Mouse (Mus musculus): Measurements from ENCODE around the gene Tns2. TPM values are rescaled to one million over a fixed set of nuclear protein-coding genes. Genes with fewer than 3 reads are reported as not detected.
A peak's percentile ranks its signal among the peaks of the same experiment; 100 is the strongest.

Gene Tns2
- polyA plus RNA-seq, 1 experiment from 2014 or later: 30.1 TPM

DNA sequence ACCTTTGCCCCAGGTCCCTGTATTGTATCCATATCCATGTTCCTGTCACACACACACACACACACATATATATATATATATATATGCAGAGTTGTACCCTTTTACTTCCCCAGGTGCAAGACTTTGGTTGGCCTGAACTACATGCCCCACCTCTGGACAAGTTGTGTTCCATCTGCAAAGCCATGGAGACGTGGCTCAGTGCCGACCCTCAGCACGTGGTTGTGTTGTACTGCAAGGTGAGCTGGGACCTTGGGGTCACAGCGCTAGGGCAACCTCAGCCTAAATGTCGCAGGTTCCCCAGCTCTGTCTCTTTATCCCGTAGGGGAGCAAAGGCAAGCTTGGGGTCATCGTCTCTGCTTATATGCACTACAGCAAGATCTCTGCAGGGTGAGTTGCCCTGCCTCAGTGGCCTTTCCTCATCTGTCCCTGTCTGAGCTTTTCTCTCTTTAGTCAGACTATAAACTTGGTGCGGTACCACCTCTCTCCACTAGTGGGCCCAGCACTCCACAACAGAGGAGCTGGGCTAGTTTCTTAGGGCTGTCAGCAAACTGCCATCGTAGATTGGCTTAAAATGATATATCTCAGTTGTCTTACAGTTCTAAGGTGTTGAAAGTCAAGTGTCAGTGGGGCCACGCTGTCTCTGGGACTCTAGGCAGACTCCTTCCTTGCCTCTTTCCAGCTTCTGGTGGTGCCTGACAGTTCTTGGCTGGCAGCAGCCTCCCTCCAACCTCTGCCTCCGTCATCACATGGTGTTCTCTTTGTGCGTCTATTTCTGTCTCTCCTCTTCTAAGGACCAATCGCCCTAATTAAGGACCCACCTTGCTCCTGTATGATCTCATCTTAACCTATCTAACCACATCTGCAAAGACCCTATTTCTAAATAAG lies 7.7 kb downstream of the Tns2 start:
- Histone ChIP-seq H3K27me3 (ENCODE audit: control insufficient read depth, insufficient read depth, low read length) (no peaks in the 10 kb centered on the region), H3K4me3 (ENCODE audit: control insufficient read depth in 1 of 2, insufficient read depth in 1 of 2, low read depth in 1 of 2, low read length in 2 of 2) (no peak overlapping the region), H3K27ac (replicated peaks in 1 of 2; ENCODE audit: control insufficient read depth in 1 of 2, insufficient read depth in 1 of 2, low read depth in 2 of 2, low read length in 2 of 2) (peak overlapping the region; percentile 8 to 13; a peak in 1 of 4 replicates), H3K36me3 (ENCODE audit: control insufficient read depth, insufficient read depth, low read length) (peaks cover 76% of the 10 kb centered on the region), H3K9ac (ENCODE audit: low read length) (peak overlapping the region; percentile 34; the same call in 1 of the 2 replicates), H3K4me1 (ENCODE audit: control insufficient read depth in 2 of 2, insufficient read depth in 2 of 2, low read length in 2 of 2) (peaks cover 40 to 67% of the 10 kb centered on the region in 2 experiments), H3K4me2 (ENCODE audit: low read length) (peak overlapping the region; percentile 52; the same call in 1 of the 2 replicates), H3K9me3 (ENCODE audit: control insufficient read depth, low read length) (no peaks in the 10 kb centered on the region)
- WGBS: 30% methylated on average over 13 of the region's 13 CpGs
- ATAC-seq (ENCODE audit: insufficient number of reproducible peaks, insufficient read depth, low FRiP score, low read depth): no peak

- 0 out of 2 replicates have a peak, but pooled peaks have one; percentile 5 for ATAC-seq (ENCODE audit: insufficient number of reproducible peaks, insufficient read depth, low FRiP score, low read depth)
- H3K9ac ChIP-seq (ENCODE audit: low read length): no peak overlapping the region
- 52% methylated on average over 18 of the region's 18 CpGs for WGBS
- H3K4me1 ChIP-seq (ENCODE audit: control insufficient read depth in 2 of 2, insufficient read depth in 2 of 2, low read length in 2 of 2): peaks cover 30 to 58% of the 10 kb centered on the region in 2 experiments
- no peak overlapping the region for H3K4me3 ChIP-seq (ENCODE audit: control insufficient read depth in 1 of 2, insufficient read depth in 1 of 2, low read depth in 1 of 2, low read length in 2 of 2)
- 0 out of 4 replicates have a peak overlapping the region, but pooled peaks of 1 of the 2 experiments have one; percentile 8 for H3K27ac ChIP-seq (replicated peaks in 1 of 2; ENCODE audit: control insufficient read depth in 1 of 2, insufficient read depth in 1 of 2, low read depth in 2 of 2, low read length in 2 of 2)
- no peak overlapping the region for H3K4me2 ChIP-seq (ENCODE audit: low read length)
- peaks cover 85% of the 10 kb centered on the region for H3K36me3 ChIP-seq (ENCODE audit: control insufficient read depth, insufficient read depth, low read length)
- no peaks in the 10 kb centered on the region for H3K9me3 ChIP-seq (ENCODE audit: control insufficient read depth, low read length)
- no peaks in the 10 kb centered on the region for H3K27me3 ChIP-seq (ENCODE audit: control insufficient read depth, insufficient read depth, low read length)
Measured at GRCm38 (mm10) chr15:102108651-102109525, 8.7 kb downstream of the Tns2 start.

DNA sequence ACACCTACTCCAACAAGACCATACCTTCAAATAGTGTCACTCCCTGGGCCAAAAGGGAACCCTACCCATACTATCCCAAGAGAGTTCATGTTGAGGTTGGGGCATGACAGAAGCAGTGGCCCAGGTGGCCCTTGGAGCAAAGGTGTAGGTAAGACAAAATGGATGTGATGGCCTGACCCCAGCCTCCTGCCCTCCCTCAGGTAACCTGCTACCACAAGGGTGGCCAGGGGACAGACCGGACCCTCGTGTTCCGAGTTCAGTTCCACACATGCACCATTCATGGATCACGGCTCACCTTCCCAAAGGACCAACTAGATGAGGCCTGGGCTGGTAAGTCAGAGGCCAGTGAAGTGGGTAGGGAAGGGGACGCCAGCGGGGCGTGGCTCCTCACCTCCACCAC lies 10.1 kb downstream of the Tns2 start:
- Histone ChIP-seq H3K4me1 (ENCODE audit: control insufficient read depth in 2 of 2, insufficient read depth in 2 of 2, low read length in 2 of 2) (peaks cover 22 to 46% of the 10 kb centered on the region in 2 experiments; a peak in 3 of 4 replicates), H3K9ac (ENCODE audit: low read length) (no peak overlapping the region), H3K36me3 (ENCODE audit: control insufficient read depth, insufficient read depth, low read length) (peaks cover 96% of the 10 kb centered on the region), H3K9me3 (ENCODE audit: control insufficient read depth, low read length) (no peaks in the 10 kb centered on the region), H3K4me2 (ENCODE audit: low read length) (no peak overlapping the region), H3K27me3 (ENCODE audit: control insufficient read depth, insufficient read depth, low read length) (no peaks in the 10 kb centered on the region), H3K27ac (replicated peaks in 1 of 2; ENCODE audit: control insufficient read depth in 1 of 2, insufficient read depth in 1 of 2, low read depth in 2 of 2, low read length in 2 of 2) (no peak overlapping the region), H3K4me3 (ENCODE audit: control insufficient read depth in 1 of 2, insufficient read depth in 1 of 2, low read depth in 1 of 2, low read length in 2 of 2) (no peak overlapping the region)
- 94% methylated on average over 7 of the region's 7 CpGs for WGBS
- ATAC-seq (ENCODE audit: insufficient number of reproducible peaks, insufficient read depth, low FRiP score, low read depth): no peak

DNA sequence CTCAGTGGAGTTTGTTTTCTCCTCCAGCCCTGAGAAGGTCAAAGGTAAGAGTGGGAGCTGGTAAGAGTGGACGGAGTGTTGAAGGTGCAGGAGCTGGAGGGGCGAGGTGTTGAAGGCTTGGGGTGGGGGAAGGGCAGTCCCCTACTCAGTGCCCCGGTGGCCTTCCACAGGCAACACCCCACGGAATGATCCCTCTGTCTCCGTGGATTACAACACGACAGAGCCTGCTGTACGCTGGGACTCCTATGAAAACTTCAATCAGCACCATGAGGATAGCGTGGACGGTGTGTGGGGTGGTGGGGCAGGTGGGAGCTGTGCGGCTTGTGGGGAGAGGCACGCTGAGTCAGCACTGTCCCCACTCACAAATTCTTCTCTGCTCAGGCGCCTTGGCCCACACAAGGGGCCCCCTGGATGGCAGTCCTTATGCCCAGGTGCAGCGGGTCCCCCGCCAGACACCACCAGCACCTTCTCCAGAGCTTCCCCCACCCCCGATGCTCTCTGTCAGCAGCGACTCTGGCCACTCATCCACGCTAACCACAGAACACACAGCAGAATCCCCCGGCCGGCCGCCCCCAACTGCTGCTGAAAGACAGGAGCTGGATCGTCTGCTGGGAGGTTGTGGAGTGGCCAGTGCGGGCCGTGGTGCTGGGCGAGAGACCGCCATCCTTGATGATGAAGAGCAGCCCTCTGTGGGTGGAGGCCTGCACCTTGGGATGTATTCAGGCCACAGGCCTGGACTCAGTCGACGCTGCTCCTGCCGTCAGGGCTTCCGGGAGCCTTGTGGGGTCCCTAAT lies 10.7 kb downstream of the Tns2 start:
- H3K9me3 ChIP-seq (ENCODE audit: control insufficient read depth, low read length): no peaks in the 10 kb centered on the region
- H3K4me3 ChIP-seq (ENCODE audit: control insufficient read depth in 1 of 2, insufficient read depth in 1 of 2, low read depth in 1 of 2, low read length in 2 of 2): no peak overlapping the region
- no peak overlapping the region for H3K27ac ChIP-seq (replicated peaks in 1 of 2; ENCODE audit: control insufficient read depth in 1 of 2, insufficient read depth in 1 of 2, low read depth in 2 of 2, low read length in 2 of 2)
- H3K9ac ChIP-seq (ENCODE audit: low read length): no peak overlapping the region
- H3K36me3 ChIP-seq (ENCODE audit: control insufficient read depth, insufficient read depth, low read length): peaks cover 99% of the 10 kb centered on the region
- no peak overlapping the region for H3K4me2 ChIP-seq (ENCODE audit: low read length)
- ATAC-seq (ENCODE audit: insufficient number of reproducible peaks, insufficient read depth, low FRiP score, low read depth): no peak
- peaks cover 18 to 39% of the 10 kb centered on the region in 2 experiments; a peak in 3 of 4 replicates for H3K4me1 ChIP-seq (ENCODE audit: control insufficient read depth in 2 of 2, insufficient read depth in 2 of 2, low read length in 2 of 2)
- no peaks in the 10 kb centered on the region for H3K27me3 ChIP-seq (ENCODE audit: control insufficient read depth, insufficient read depth, low read length)
- 70% methylated on average over 29 of the region's 29 CpGs for WGBS

- no peak overlapping the region for H3K4me2 ChIP-seq (ENCODE audit: low read length)
- H3K4me3 ChIP-seq (ENCODE audit: control insufficient read depth in 1 of 2, insufficient read depth in 1 of 2, low read depth in 1 of 2, low read length in 2 of 2): no peak overlapping the region
- no peak for ATAC-seq (ENCODE audit: insufficient number of reproducible peaks, insufficient read depth, low FRiP score, low read depth)
- 83% methylated on average over 11 of the region's 11 CpGs for WGBS
- no peaks in the 10 kb centered on the region for H3K27me3 ChIP-seq (ENCODE audit: control insufficient read depth, insufficient read depth, low read length)
- no peak overlapping the region for H3K9ac ChIP-seq (ENCODE audit: low read length)
- no peaks in the 10 kb centered on the region for H3K9me3 ChIP-seq (ENCODE audit: control insufficient read depth, low read length)
- no peak overlapping the region for H3K27ac ChIP-seq (replicated peaks in 1 of 2; ENCODE audit: control insufficient read depth in 1 of 2, insufficient read depth in 1 of 2, low read depth in 2 of 2, low read length in 2 of 2)
- peaks cover 100% of the 10 kb centered on the region for H3K36me3 ChIP-seq (ENCODE audit: control insufficient read depth, insufficient read depth, low read length)
- H3K4me1 ChIP-seq (ENCODE audit: control insufficient read depth in 2 of 2, insufficient read depth in 2 of 2, low read length in 2 of 2): peaks cover 14 to 34% of the 10 kb centered on the region in 2 experiments; a peak in 3 of 4 replicates
Measured at GRCm38 (mm10) chr15:102111495-102111829, 11.2 kb downstream of the Tns2 start.

DNA sequence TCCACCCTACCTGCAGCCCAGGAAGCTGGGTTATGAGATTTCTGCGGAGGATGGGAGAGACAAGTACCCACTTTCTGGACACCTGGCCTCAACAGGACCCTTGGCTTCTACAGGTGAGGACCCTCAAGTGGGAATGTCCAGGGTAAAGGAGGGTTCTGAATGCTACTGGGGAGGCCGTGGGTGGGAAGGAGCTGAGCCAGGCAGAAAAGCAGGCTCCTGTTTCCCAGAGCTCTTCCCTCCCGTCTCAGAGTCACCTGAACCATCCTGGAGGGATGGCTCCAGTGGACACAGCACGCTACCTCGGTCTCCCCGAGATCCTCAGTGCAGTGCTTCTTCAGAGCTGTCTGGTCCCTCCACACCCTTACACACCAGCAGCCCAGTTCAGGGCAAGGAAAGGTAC lies 12.0 kb downstream of the Tns2 start:
- Histone ChIP-seq H3K9me3 (ENCODE audit: control insufficient read depth, low read length) (no peaks in the 10 kb centered on the region), H3K27ac (replicated peaks in 1 of 2; ENCODE audit: control insufficient read depth in 1 of 2, insufficient read depth in 1 of 2, low read depth in 2 of 2, low read length in 2 of 2) (no peak overlapping the region), H3K36me3 (ENCODE audit: control insufficient read depth, insufficient read depth, low read length) (peaks cover 100% of the 10 kb centered on the region), H3K27me3 (ENCODE audit: control insufficient read depth, insufficient read depth, low read length) (no peaks in the 10 kb centered on the region), H3K4me3 (ENCODE audit: control insufficient read depth in 1 of 2, insufficient read depth in 1 of 2, low read depth in 1 of 2, low read length in 2 of 2) (no peak overlapping the region), H3K9ac (ENCODE audit: low read length) (no peak overlapping the region; the same call in 1 of the 2 replicates), H3K4me1 (ENCODE audit: control insufficient read depth in 2 of 2, insufficient read depth in 2 of 2, low read length in 2 of 2) (peaks cover 9 to 27% of the 10 kb centered on the region in 2 experiments; a peak in 3 of 4 replicates), H3K4me2 (ENCODE audit: low read length) (no peak overlapping the region)
- WGBS: 85% methylated on average over 6 of the region's 6 CpGs
- ATAC-seq (ENCODE audit: insufficient number of reproducible peaks, insufficient read depth, low FRiP score, low read depth): no peak

DNA sequence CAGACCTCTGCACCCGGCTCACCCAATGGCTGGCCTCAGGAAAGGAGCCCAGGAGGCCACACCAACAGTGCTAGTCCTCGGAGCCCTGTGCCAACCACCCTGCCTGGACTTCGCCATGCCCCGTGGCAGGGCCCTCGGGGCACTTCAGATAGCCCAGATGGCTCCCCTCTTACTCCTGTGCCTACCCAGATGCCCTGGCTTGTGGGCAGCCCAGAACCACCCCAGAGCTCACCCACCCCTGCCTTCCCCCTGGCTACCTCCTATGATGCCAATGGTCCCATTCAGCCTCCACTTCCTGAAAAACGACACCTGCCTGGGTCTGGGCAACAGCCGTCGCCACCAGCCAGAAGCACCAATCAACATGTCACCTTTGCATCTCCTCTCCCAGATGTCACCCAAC lies 12.6 kb downstream of the Tns2 start:
- Histone ChIP-seq H3K4me1 (ENCODE audit: control insufficient read depth in 2 of 2, insufficient read depth in 2 of 2, low read length in 2 of 2) (peaks cover 7 to 20% of the 10 kb centered on the region in 2 experiments; a peak in 3 of 4 replicates), H3K27me3 (ENCODE audit: control insufficient read depth, insufficient read depth, low read length) (no peaks in the 10 kb centered on the region), H3K27ac (replicated peaks in 1 of 2; ENCODE audit: control insufficient read depth in 1 of 2, insufficient read depth in 1 of 2, low read depth in 2 of 2, low read length in 2 of 2) (no peak overlapping the region), H3K36me3 (ENCODE audit: control insufficient read depth, insufficient read depth, low read length) (peaks cover 100% of the 10 kb centered on the region), H3K9me3 (ENCODE audit: control insufficient read depth, low read length) (no peaks in the 10 kb centered on the region), H3K4me2 (ENCODE audit: low read length) (no peak overlapping the region), H3K9ac (ENCODE audit: low read length) (no peak overlapping the region), H3K4me3 (ENCODE audit: control insufficient read depth in 1 of 2, insufficient read depth in 1 of 2, low read depth in 1 of 2, low read length in 2 of 2) (no peak overlapping the region)
- no peak for ATAC-seq (ENCODE audit: insufficient number of reproducible peaks, insufficient read depth, low FRiP score, low read depth)
- WGBS: 75% methylated on average over 8 of the region's 8 CpGs

All from heart, embryonic 14.5 days (tissue).